Mouse (Mus musculus) bone marrow, adult 2 months (tissue): Measurements from ENCODE around the gene Limd1. TPM values are rescaled to one million over a fixed set of nuclear protein-coding genes. Genes with fewer than 3 reads are reported as not detected.

Experiments
- H3K27ac ChIP-seq: fragments of 200-500 bp; 2 replicates; pipeline ENCODE4 v1.5.1; 2012; ENCODE audit warnings: low read depth, mild to moderate bottlenecking, control low read depth, inconsistent platforms, low read length; ENCODE audit not compliant: control insufficient read depth, poor library complexity, insufficient read depth
- H3K4me1 ChIP-seq: fragments of 200-500 bp; 2 replicates; pipeline ENCODE4 v1.6.1; 2011; ENCODE audit warnings: low read length; ENCODE audit not compliant: control insufficient read depth, insufficient read depth
- H3K4me3 ChIP-seq: fragments of 200-500 bp; replicated peaks from 2 replicates; pipeline ENCODE3; 2011; ENCODE audit warnings: mild to moderate bottlenecking, low read depth, low read length, control low read depth; ENCODE audit not compliant: control insufficient read depth
- CTCF ChIP-seq: fragments of 200-500 bp; IDR thresholded peaks from 2 replicates; pipeline ENCODE4 v1.5.1; 2011; ENCODE audit warnings: low read length, control low read depth; ENCODE audit not compliant: control insufficient read depth, insufficient read depth
- POLR2A ChIP-seq: fragments of 200-500 bp; IDR thresholded peaks from 2 replicates; pipeline ENCODE4 v1.6.1; 2011; ENCODE audit warnings: low read depth, mild to moderate bottlenecking, control low read depth, low read length, borderline replicate concordance; ENCODE audit not compliant: control insufficient read depth
- WGBS: fragments of 180-500 bp; shearing (Covaris S2); methylation state at CpG from one replicate; pipeline ENCODE4 v1.1.7; 2018; 5-methylcytosine and 5-hydroxymethylcytosine counted together
- polyA plus RNA-seq: library from polyadenylated mRNA; stranded (reverse); fragments of >200 nt; gene quantifications from 2 replicates; pipeline ENCODE4 v1.2.4, GENCODE M21; 2011; ENCODE audit warnings: low replicate concordance; ENCODE audit not compliant: missing spikeins, insufficient read depth, insufficient read length

The Limd1 gene
- polyA plus RNA-seq, 1 experiment, result 19.0 TPM

GRCm38 (mm10) chr9:123451772-123452171, 26.7 kb upstream of the Limd1 start:
- 60% methylated on average over 3 of the region's 3 CpGs for WGBS

GRCm38 (mm10) chr9:123456634-123457602, 21.6 kb upstream of the Limd1 start:
- Histone ChIP-seq H3K27ac (no peak overlapping the region; the same call in 1 of the 2 replicates), H3K4me3 (no peak overlapping the region), H3K4me1 (no peaks in the 10 kb centered on the region)
- 86% methylated on average over 9 of the region's 9 CpGs for WGBS
- TF ChIP-seq CTCF (no peak), POLR2A (no peak)

More at GRCm38 (mm10) chr9:123451772-123452171, 26.7 kb upstream of the Limd1 start:
- Histone ChIP-seq H3K4me3 (no peak overlapping the region), H3K4me1 (no peaks in the 10 kb centered on the region), H3K27ac (no peak overlapping the region)
- TF ChIP-seq POLR2A, result no peak
- no peak for TF ChIP-seq CTCF

- 79% methylated on average over 2 of the region's 2 CpGs for WGBS
- Histone ChIP-seq H3K4me3 (no peak overlapping the region), H3K4me1 (no peaks in the 10 kb centered on the region), H3K27ac (no peak overlapping the region)
- TF ChIP-seq POLR2A, result no peak
- no peak for TF ChIP-seq CTCF
Observed at GRCm38 (mm10) chr9:123457603-123458002, 20.9 kb upstream of the Limd1 start.

- Histone ChIP-seq H3K4me3 (no peak overlapping the region), H3K4me1 (no peaks in the 10 kb centered on the region; the same call in 1 of the 2 replicates), H3K27ac (no peak overlapping the region)
- TF ChIP-seq CTCF, result no peak
- TF ChIP-seq POLR2A, result no peak
- 76% methylated on average over 4 of the region's 4 CpGs for WGBS
Observed at GRCm38 (mm10) chr9:123467141-123467620, 11.3 kb upstream of the Limd1 start.

GRCm38 (mm10) chr9:123468406-123469085, 10.0 kb upstream of the Limd1 start:
- WGBS, result 56% methylated on average over 5 of the region's 5 CpGs
- no peak for TF ChIP-seq POLR2A
- no peak for TF ChIP-seq CTCF
- Histone ChIP-seq H3K4me3 (no peak overlapping the region), H3K27ac (no peak overlapping the region; the same call in 1 of the 2 replicates), H3K4me1 (no peaks in the 10 kb centered on the region; the same call in 1 of the 2 replicates)

- Histone ChIP-seq H3K4me1 (no peaks in the 10 kb centered on the region; the same call in 1 of the 2 replicates), H3K27ac (no peak overlapping the region), H3K4me3 (no peak overlapping the region)
- TF ChIP-seq POLR2A (no peak), CTCF (no peak)
Observed at GRCm38 (mm10) chr9:123469087-123469486, 9.4 kb upstream of the Limd1 start.

- no peak overlapping the region for H3K4me3 ChIP-seq
- TF ChIP-seq POLR2A (no peak), CTCF (no peak)
- H3K4me1 ChIP-seq, result no peaks in the 10 kb centered on the region; the same call in 1 of the 2 replicates
- no peak overlapping the region for H3K27ac ChIP-seq
Observed at GRCm38 (mm10) chr9:123473377-123473776, 5.1 kb upstream of the Limd1 start.

GRCm38 (mm10) chr9:123475569-123475968, 2.9 kb upstream of the Limd1 start:
- no peak overlapping the region for H3K27ac ChIP-seq
- no peak overlapping the region for H3K4me3 ChIP-seq
- WGBS, result 68% methylated on average over 1 of the region's 1 CpGs
- TF ChIP-seq CTCF (no peak), POLR2A (no peak)
- peaks cover 2% of the 10 kb centered on the region for H3K4me1 ChIP-seq
